Mouse (Mus musculus): ENCODE measurements around the gene Scube1.

GRCm38 (mm10) chr15:83695159-83695558, 29.7 kb downstream of the Scube1 start:
- no peak for TF ChIP-seq USF1 (IDR thresholded peaks at IDR 0.05; ENCODE audit: low read depth)
- no peak for TF ChIP-seq CTCF (IDR thresholded peaks at IDR 0.05; ENCODE audit: control insufficient read depth, insufficient read depth, insufficient read length)
- no peak for TF ChIP-seq MAX (IDR thresholded peaks at IDR 0.05)
- no peak for TF ChIP-seq MYOG (IDR thresholded peaks at IDR 0.05; ENCODE audit: control insufficient read depth, extremely low read depth, insufficient read length)
- TF ChIP-seq CEBPB (IDR thresholded peaks at IDR 0.05; ENCODE audit: low read depth): no peak
